Mouse (Mus musculus) spleen, adult 12 weeks (tissue): ENCODE measurements around the gene Angptl7.
A peak's percentile ranks its signal among the peaks of the same experiment; 100 is the strongest.

Experiments used
- DNase-seq: peaks from one replicate; pipeline ENCODE4 v3.0.0; 2022; ENCODE audit warnings: low spot score

Angptl7 gene

GRCm38 (mm10) chr4:148448179-148448852 is 51.9 kb downstream of the Angptl7 start, which contains the start of gene Mtor:
Gene Mtor (plus strand): TSS chr4:148448611.
- DNase-seq = peak; percentile 83
